Mouse (Mus musculus) cerebellum, adult 2 months (tissue): ENCODE measurements around the gene Ptbp1.

Source experiments
- CTCF ChIP-seq: fragments of 200-500 bp; IDR thresholded peaks from 2 replicates; pipeline ENCODE4 v1.5.1; 2011; ENCODE audit warnings: low read depth, mild to moderate bottlenecking, control low read depth, low read length, moderate library complexity, borderline replicate concordance; ENCODE audit not compliant: insufficient read depth
- POLR2A ChIP-seq: fragments of 200-500 bp; IDR thresholded peaks from 2 replicates; pipeline ENCODE4 v1.6.1; 2011; ENCODE audit warnings: low read length, control low read depth, borderline replicate concordance; ENCODE audit not compliant: insufficient read depth

DNA sequence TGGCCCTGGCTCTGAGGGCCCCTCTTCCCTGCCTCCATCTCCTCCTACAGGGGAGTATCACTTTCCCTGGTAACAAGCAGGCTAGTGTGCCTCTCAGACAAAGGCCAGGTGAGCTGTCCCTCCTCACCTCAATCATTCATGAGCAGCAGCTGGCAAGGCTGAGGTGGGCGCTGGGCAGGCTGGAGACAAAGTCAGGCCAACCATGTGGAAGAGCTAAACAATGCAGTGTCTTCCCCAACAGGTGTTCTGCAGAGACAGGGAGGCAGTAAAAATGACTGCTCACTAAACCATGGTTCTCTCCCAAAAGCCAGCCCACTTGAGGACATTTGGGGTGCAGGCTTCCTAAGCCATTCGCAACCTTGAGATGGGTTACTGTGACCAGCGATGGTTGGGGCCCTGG is 2.6 kb upstream of the Ptbp1 start:
- TF ChIP-seq POLR2A (no peak), CTCF (no peak)
